Mouse (Mus musculus) CD4-positive, CD25-positive, alpha-beta regulatory T cell, adult 2 months (primary cell): ENCODE results near the gene Gemin4.
"Not testable (repeated sequence)": the region's sequence is repeated elsewhere in the genome, so short reads cannot be mapped to it uniquely, and the experiment has no call there.

ENCODE experiments used
- DNase-seq: peaks from one replicate; pipeline ENCODE4 v3.0.0-alpha.2; 2012; ENCODE audit warnings: low read depth, low spot score

Gemin4 gene

DNA sequence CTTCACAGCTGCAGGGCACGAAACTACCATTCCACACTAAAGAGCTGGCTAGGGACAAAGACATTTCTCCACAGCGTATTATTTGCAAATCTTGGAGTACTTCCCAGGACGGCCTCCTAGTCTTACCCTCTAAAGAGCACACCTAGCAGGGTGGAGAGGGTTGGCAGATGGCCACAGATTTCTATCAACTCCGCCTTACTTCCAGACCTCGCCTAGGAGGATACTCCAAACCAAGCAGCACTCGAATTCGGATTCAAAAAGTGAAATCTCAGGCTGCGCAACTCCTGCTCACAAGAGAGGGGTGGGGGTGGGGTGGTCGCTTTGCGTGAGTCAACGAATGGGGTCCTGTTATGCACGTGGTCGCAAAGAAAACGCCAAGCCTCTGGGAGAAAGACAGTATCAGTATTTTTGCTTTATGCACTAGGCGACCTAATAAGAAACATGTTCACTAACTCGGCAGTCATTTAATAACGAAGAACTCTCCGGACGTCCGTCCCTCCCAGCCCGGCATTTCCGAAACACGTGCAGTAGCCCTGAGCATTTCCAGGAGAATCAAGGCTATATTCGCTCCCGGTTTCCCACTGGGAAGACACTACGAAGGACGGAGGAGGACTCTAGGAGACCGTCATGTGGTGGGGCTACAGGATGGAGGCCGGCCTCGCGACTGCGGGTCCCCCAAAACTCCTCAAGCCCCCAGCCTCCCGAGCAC lies 629 bp downstream of the Gemin4 start:
- peak; percentile 38 for DNase-seq

DNA sequence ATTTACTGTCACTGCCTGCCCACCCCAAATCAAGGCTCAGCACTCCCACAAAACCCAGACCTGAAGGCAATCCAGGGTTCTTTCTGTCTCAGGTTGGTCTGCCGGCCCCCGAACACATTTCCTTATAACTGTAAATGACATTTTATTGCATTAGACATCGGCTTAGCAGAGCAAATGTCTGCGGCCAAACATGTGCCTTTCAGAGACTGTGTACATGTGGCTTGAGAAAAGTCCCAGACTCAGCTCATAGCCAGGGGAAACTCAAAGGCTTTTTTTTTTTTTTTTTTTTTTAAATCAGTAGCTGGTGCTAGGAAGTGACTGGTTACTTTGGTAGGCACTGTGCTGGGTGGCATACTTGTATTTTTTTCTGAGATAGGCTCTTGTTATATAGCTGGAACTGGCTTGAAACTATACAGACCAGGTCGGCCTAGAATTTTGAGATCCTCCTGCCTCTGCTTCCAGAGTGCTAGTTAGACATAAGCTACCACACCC lies 1.4 kb downstream of the Gemin4 start:
- DNase-seq: no peak

DNA sequence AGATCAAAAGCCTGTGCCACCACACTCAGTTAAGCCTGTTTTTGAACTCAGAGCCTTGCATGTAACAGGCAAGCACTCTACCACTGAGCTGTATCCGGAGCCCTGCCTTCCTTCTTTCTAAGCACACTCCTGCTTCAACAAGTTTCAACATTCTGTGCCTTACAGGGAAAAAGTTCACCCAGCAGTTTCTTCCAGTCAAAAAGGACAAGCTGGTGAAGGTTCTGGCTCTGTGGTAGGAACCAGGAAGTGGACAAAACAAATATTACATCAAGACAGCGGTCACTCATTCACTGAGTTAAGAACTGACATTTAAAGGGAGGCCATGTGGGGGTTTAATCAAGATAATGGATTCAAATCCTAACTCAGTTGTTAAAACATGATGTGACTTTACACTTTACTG lies 2.5 kb downstream of the Gemin4 start:
- DNase-seq: no peak

DNA sequence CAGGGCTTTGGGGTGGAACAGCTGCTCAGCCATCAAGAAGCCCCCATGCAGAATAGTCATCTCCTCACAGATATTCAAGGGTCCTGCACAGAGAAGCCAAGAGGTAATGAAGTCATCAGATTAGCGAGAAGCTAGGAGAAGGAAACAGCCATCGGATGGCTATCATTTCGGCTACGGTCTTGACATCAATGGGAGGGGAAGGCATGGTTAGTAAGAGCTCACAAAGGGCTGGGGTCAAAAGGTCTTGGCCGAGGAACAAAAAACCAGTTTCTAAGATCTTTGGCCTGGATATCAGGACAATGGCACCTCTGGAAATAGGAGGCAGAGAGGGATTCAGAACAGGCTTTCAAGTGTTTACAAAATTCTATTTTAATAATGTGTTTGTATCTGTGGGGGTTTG lies 3.6 kb downstream of the Gemin4 start:
- DNase-seq: no peak

- not testable (repeated sequence) for DNase-seq
These were observed 5.9 kb downstream of the Gemin4 start for GRCm38 (mm10) chr11:76211595-76211994.

DNA sequence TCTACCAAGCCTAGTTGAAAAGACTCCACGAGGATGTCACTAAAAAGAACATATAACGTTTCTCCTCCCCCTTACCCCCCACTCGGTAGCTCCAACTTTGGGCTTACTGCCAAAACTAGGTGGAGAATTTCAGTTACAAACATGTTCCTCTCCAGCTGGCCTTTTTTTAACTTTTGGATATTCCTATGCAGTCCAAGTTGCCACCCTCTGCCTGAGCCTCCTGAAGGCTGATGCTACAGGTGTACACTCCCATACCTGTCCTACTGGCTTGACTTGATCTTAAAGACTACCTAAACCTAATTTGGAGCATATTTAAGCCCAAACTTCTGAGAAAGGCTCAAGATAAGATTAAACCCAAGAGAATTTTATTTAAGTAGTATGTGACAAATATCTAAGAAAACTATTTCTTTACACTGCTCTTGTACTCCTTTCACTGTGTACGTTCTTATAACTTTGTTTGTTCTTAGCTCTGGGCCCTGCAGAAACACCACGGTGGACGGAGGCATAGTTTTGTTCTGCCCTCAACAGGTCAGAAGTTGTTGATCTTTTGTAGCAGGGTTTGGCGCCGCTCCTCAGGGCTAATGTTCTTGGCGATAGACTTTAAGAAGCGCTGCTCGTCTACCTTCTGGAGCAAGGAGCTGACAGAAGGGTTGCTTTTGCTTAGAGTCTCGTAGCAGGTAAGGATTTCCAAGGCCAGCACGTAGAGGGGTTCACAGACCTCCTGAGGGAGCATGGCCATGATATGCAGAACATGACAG lies 7.1 kb downstream of the Gemin4 start:
- DNase-seq: no peak

DNA sequence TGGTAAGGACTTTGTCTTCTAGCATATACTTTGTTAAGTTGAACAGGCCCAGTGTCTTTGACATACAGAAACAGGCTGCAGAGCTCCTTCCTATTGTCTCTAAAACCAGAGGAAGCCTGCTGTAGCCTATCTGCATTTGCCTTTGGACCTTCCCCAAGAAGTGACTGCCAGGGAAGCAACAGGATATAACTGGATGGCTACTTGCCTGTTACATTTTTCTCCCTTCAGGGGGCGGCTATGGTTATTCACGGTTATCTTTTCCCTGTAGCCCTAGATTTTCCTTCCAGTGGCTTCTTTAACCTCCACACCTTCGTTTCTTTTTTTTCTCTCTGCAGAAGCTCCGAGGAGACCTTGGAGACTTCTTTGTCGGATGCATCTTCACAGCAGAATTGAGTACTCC lies 10.7 kb downstream of the Gemin4 start:
- DNase-seq: no peak

GRCm38 (mm10) chr11:76201761-76202674 lies 15.4 kb downstream of the Gemin4 start:
- DNase-seq: peak; percentile 56

GRCm38 (mm10) chr11:76196977-76197469 lies 20.4 kb downstream of the Gemin4 start:
- DNase-seq: no peak

- no peak for DNase-seq
These were observed 21.0 kb downstream of the Gemin4 start for GRCm38 (mm10) chr11:76196275-76196976.

DNA sequence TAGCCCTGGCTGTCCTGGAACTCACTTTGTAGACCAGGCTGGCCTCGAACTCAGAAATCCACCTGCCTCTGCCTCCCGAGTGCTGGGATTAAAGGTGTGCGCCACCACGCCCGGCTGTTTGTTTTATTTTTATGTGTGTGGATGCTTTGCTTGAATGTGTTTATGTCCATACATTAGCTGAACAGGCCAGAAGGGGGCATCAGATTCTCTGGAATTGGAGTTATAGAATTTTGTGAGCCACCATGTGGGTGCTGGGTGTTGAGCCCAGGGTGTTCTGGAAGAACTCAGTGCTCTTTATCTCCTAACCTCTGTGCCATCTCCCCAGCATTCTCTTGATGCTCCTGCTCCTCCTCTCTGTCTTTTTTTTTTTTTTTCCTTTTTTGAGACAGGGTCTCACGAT lies 30.6 kb downstream of the Gemin4 start:
- peak; percentile 17 for DNase-seq

DNA sequence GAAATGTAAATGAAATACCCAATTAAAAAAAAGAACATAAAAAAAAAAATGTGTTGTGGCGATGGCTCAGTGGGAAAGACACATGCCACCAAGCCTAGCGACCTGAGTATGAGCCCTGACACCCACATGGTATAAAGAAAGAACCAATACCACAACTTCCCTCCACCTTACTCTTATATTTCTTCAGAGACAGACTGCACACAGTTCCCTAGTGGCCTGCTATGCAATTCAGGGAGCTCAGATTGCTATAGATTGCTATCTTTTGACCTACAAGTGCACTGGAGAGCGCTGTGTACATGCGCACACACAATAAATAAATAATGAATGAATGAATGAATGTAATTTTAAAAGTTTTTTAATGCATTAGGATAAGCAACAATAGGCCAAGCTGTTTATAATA lies 33.7 kb downstream of the Gemin4 start:
- no peak for DNase-seq

GRCm38 (mm10) chr11:76180146-76180540 lies 37.3 kb downstream of the Gemin4 start:
- no peak for DNase-seq

- peak; percentile 78 for DNase-seq
These were observed 37.8 kb downstream of the Gemin4 start, which contains the start of the genes Vps53 and Fam57a for GRCm38 (mm10) chr11:76179495-76180145. Vps53 (minus strand) TSS chr11:76179647. Fam57a (plus strand) TSS chr11:76179671.

DNA sequence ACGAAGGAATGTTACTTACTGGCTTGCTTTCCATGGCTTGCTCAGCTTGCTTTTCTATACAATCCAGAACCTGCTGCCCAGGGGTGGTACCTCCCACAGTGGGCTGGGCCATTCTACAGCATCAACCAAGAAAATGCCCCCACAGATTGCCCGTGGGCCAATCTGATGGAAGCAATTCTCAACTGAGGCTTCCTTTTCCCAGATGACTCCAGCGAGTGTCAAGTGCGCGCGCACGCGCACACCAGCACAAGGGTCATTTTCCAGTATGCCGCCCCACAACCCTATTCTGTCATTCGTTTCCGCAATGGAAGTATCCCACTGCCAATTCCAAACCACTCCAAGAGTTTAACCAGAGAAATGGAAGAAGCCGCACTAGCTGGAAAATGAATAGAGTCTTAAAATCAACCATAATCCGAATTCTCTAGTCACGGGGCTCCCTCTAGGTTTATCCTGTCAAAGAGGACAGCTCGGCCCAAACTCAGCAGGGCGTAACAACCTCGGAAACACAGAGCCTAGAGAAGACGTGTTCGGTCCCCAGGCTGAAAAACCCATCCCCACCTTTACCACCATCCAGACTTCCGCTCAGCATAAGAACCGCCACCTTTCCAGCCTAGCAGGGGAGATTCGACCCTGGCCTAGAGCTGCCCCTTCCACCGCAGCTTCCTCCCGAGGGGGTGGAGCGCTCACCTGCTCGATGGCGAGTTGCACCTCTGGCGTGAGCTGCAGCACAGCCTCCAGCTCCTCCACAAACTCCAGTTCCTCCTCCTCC lies 38.6 kb downstream of the Gemin4 start:
- peak; percentile 59 for DNase-seq

GRCm38 (mm10) chr11:76170207-76170606 lies 47.3 kb downstream of the Gemin4 start:
- no peak for DNase-seq

DNA sequence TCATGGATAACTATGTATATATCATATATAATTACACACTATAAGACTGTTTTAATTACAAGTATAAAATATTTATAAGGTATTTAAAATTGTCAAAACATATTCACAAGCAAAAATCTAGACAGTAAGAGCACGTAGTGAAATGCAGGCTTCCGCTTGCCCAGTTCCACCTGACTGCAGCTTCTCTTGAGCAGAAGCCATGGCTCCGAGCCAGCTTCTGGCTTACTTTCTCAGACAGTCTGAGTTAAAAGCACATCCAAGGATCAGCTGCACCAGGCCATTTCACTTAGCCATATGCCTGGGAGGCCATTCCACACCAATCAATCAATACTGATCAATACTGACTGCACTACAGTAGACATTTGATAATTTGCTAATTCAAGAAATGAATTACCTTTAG lies 48.5 kb downstream of the Gemin4 start:
- no peak for DNase-seq

- peak; percentile 82 for DNase-seq
These were observed 50.2 kb downstream of the Gemin4 start for GRCm38 (mm10) chr11:76167079-76167765.

DNA sequence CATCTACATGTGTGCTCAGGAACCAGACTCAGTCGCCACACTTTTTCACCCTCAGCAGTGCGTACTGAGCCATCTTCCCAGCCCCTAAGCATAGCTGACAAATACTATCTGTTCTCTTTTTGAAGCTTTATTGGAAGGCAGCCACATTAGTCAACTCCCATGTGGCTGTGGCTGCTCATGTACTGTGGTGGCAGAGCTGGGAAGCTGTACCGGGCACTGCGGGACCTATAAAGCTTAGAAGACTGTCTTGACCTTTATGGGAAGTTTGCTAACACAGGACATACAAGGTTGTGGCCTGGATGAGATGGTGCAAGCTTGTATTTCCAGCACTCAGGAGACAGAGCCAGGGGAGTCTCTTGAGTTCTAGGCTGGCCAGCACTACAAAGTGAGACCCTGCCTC lies 50.8 kb downstream of the Gemin4 start:
- DNase-seq: no peak
